Mouse (Mus musculus) brain, embryonic 14.5 days (tissue): ENCODE measurements at regions not wholly inside any gene's neighbourhood (a gene's known extent, or its start where the extent isn't known, plus 50 kb on each side); places are given as distances from the start of the nearest gene placed in this dataset.

ENCODE experiments used
- DNase-seq: peaks from one replicate; pipeline ENCODE4 v3.0.0-alpha.2; 2011; ENCODE audit warnings: low read depth
- CTCF ChIP-seq: fragments of 200-500 bp; IDR thresholded peaks from 2 replicates; pipeline ENCODE4 v1.5.1; 2012; ENCODE audit warnings: inconsistent platforms, mild to moderate bottlenecking, moderate library complexity, borderline replicate concordance; ENCODE audit not compliant: insufficient read depth, insufficient read length; ENCODE audit errors: extremely low read depth
- POLR2A ChIP-seq: fragments of 200-500 bp; IDR thresholded peaks from 2 replicates; pipeline ENCODE4 v1.6.1; 2012; ENCODE audit warnings: mild to moderate bottlenecking, inconsistent platforms, borderline replicate concordance; ENCODE audit not compliant: poor library complexity, insufficient read depth, insufficient read length, severe bottlenecking; ENCODE audit errors: extremely low read depth

- DNase-seq: peak; percentile 22
- TF ChIP-seq POLR2A: no peak
- TF ChIP-seq CTCF: no peak
These were observed 652.3 kb downstream of the Pcdh17 start for GRCm38 (mm10) chr14:85095631-85096030.

- TF ChIP-seq POLR2A: no peak
- TF ChIP-seq CTCF: no peak
- peak; percentile 17 for DNase-seq
These were observed 653.7 kb downstream of the Pcdh17 start for GRCm38 (mm10) chr14:85097077-85097476.
